25 mouse cellular contexts compared by ENCODE assay signal in the genomic region with DNA sequence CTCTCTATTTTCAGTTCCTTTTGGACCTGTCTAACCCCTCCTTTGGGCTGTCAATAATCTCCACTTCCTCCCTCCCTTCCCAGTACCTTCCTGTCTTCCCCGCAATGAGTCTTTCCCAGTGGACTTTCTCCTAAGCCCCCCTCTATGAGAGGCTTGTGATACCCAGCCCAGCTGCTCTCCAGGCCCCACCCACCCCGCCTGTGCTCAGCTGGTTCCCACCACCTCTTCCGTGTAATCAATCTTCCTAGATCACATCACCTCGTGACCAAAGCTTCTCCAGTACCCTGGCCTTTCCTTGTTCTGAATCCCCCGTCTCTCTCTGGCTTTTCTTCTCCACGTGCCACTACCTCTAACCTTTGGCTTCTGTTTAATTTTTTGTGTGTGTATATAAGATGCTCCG. TPM values are rescaled to one million over a fixed set of nuclear protein-coding genes. Genes with fewer than 3 reads are reported as not detected.
"Had no signal": no experiment of that assay in that cellular context is flagged by ENCODE, and none has a peak within 500 bp of the region (broad histone marks: within the 10 kb centered on the region; RNA-seq: fewer than 3 reads in every experiment).

No protein-coding gene starts in this region.

- DNase-seq: kidney, adult 2 months; kidney, postnatal 25 days; layer of hippocampus, adult 9-11 months; liver; lung, adult 18-20 months; lung, postnatal 14 days; lung, postnatal 4 days; thymus, adult 2 months; thymus, postnatal 14 days; thymus, postnatal 4 days had no signal

- ATAC-seq: intestine, embryonic 16.5 days; liver, embryonic 12.5 days; midbrain, embryonic 15.5 days had no signal

- H3K9ac ChIP-seq: limb, embryonic 13.5 days; liver, embryonic 12.5 days; liver, embryonic 15.5 days; lung, embryonic 15.5 days; midbrain, embryonic 15.5 days had no signal

- H3K27ac ChIP-seq: kidney, postnatal 0 days; layer of hippocampus, adult 2 months; limb, embryonic 10.5 days; limb, embryonic 13.5 days; liver, embryonic 12.5 days; liver, embryonic 15.5 days; lung, embryonic 15.5 days; midbrain, embryonic 15.5 days; neural tube, embryonic 13.5 days; stomach, postnatal 0 days had no signal

- H3K4me3 ChIP-seq: layer of hippocampus, adult 2 months; limb, embryonic 10.5 days; limb, embryonic 13.5 days; liver, embryonic 12.5 days; liver, embryonic 15.5 days; lung, embryonic 15.5 days; midbrain, embryonic 15.5 days; myocyte; neural tube, embryonic 13.5 days had no signal

- H3K4me2 ChIP-seq: limb, embryonic 13.5 days; liver, embryonic 12.5 days; liver, embryonic 15.5 days; lung, embryonic 15.5 days; midbrain, embryonic 15.5 days; neural tube, embryonic 13.5 days had no signal

- H3K9me3 ChIP-seq: limb, embryonic 10.5 days; limb, embryonic 13.5 days; liver, embryonic 12.5 days; liver, embryonic 15.5 days; lung, embryonic 15.5 days; midbrain, embryonic 15.5 days; neural tube, embryonic 13.5 days had no signal

- H3K36me3 ChIP-seq: limb, embryonic 10.5 days; limb, embryonic 13.5 days; liver, embryonic 12.5 days; liver, embryonic 15.5 days; lung, embryonic 15.5 days; midbrain, embryonic 15.5 days; neural tube, embryonic 13.5 days had no signal

RNA-seq across cellular contexts. Expression of a gene that starts 6.1 kb away (rescaled TPM):
- total RNA-seq: megakaryocyte progenitor cell, adult 5-6 weeks; megakaryocyte-erythroid progenitor cell, adult 5-6 weeks; monocyte, adult 5-6 weeks had no signal

RNA-seq across cellular contexts. Expression of a gene that starts 19.1 kb away (rescaled TPM):
- total RNA-seq: megakaryocyte-erythroid progenitor cell, adult 5-6 weeks; monocyte, adult 5-6 weeks had no signal
- polyA plus RNA-seq: myocyte had no signal

RNA-seq across cellular contexts. Expression of a gene that starts 24.4 kb away (rescaled TPM):
- total RNA-seq: megakaryocyte progenitor cell, adult 5-6 weeks; megakaryocyte-erythroid progenitor cell, adult 5-6 weeks; monocyte, adult 5-6 weeks had no signal
